Mouse (Mus musculus) thymus, postnatal 0 days (tissue): Measurements from ENCODE around the gene Hhipl2. TPM values are rescaled to one million over a fixed set of nuclear protein-coding genes. Genes with fewer than 3 reads are reported as not detected.
"Not testable (repeated sequence)": the region's sequence is repeated elsewhere in the genome, so short reads cannot be mapped to it uniquely, and the experiment has no call there.

ENCODE experiments used
- DNase-seq: peaks from one replicate; pipeline ENCODE4 v3.0.0-alpha.2; 2015; ENCODE audit warnings: low spot score
- polyA plus RNA-seq: library from polyadenylated mRNA; unstranded; fragments of >200 nt; fragmentation: Nextera tagmentation; extraction: Ambion mirVana; gene quantifications from 2 replicates; pipeline ENCODE4 v1.2.1, GENCODE M21; 2015

Gene Hhipl2
- polyA plus RNA-seq: 1.4 and 1.9 TPM in 2 replicates

DNA sequence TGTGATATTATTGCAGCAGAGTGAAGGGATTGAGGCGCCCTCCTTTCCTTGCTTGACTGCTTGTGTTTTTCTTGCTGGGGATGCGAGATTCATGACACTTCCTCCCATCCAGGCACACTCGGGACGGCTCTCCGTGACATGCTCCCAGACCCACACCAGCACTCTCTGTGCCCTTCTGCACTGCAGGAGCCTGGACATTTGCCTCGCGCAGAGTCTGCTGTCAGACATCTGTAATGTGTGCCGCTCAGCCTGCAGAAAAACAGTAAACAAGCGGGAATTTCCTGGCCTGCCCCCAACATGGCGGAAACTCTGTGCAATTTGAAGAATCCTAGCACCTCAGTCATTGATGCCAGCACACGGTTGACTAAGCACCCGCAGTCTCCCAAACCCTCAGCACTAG lies at the start of gene Hhipl2:
Hhipl2 (plus strand) TSS at position 343 of the 400 bp plus-strand sequence.
- DNase-seq: no peak

DNA sequence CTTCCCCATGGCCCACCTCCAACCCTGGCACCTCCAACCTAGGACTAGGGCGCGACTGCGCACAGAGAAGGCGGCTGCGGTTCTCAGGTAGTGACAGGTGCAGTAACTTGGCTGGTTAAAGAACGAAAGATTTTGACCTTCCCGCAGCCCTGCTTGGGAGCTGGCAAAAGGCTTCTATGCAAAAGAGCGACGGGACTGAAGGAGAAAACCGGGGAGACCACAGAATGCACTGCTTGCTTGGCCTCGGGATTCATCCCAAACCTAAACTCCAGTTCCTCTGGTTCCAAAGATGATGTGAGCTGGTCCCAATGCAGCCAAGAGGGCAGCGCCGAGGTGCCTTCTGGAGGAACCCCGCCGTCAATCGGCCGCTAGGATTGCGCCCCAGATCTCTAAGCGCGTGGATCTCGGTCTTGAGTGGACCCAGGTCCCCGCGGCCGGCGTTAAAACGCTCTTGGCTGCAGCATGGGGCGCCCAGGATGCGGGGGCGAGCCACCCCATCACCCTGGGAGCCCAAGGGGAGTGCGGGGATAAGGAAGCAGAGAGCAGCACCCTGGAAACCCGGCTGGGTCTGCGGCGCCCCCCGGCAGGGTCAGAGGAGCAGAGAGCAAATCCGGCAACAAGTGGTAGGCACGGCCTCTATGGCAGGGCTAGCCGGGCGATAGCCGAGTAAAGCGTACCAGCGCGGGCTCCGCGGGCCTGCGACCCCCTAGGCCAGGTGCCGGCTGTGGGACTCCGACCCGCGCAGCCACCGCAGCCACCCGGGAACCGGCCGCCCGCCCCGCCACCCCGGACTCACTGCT lies 49.2 kb upstream of the Hhipl2 start:
- peak; percentile 39 for DNase-seq

DNA sequence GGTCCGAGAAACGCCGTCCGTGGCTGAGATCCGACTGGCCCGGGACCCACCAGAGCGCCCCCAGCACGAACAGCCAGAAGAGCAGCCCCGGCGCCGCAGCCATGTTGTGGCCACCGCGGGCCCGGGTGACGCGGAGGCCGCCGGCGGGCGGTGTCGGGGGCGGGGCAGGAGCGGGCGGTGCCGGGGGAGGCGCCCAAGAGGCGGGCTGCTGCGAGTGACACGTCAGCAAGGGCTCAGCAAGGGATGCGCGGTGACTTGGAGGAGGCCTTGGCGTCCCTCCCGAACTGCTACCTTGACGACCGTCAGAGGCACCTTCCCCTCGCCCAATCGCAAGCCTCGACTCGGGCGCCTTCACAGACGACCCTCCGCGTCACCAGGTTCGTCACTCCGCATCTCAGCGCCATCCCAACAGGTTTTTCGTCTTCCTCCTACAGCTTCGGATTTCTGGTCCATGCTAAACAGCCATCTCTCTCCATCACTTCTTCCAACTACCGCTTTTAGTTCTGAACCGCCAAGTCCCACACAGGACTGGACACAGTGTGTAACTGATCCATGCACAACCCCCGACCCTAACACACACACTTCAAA lies 48.5 kb upstream of the Hhipl2 start, which contains the start of gene Mia3:
Mia3 (minus strand) TSS at position 127 of the 588 bp plus-strand sequence.
- DNase-seq: peak; percentile 95

DNA sequence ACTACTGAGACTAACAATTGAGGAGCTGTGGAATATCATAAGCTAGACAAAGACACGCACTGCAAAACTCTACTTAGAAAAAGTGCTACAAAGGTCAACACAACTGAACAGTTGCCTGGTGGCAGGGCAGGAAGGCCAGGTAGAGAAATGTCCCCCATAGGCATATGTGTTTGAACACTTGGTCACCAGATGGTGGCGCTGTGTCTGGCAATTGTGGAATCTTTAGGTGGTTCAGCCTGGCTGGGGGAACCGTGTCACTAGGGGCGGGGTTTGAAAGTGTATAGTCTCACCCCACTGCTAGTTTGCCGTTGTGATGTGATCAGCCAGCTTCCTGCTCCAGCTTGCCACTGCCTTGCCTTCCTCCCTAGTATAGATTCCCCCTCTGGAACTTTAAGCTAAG lies 43.3 kb upstream of the Hhipl2 start:
- DNase-seq: no peak

DNA sequence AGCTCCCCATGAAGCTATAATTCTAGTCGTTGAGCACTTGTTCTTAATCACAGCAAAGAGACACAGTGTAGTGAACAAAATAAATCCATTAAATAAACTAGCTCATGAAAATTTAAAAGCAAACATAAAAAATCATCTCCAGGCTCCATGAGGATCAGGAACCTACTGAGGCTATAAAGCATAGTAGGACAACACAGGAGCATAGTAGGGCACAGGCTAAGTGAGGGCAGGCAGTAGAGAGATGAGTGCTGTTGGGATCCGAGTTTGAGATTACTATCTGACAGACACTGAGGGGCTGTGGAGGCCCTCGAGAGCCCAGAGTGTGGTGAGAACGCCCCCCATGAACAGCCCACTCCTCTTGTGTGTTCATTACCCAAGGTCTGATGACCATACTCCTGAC lies 41.0 kb upstream of the Hhipl2 start:
- DNase-seq: no peak

DNA sequence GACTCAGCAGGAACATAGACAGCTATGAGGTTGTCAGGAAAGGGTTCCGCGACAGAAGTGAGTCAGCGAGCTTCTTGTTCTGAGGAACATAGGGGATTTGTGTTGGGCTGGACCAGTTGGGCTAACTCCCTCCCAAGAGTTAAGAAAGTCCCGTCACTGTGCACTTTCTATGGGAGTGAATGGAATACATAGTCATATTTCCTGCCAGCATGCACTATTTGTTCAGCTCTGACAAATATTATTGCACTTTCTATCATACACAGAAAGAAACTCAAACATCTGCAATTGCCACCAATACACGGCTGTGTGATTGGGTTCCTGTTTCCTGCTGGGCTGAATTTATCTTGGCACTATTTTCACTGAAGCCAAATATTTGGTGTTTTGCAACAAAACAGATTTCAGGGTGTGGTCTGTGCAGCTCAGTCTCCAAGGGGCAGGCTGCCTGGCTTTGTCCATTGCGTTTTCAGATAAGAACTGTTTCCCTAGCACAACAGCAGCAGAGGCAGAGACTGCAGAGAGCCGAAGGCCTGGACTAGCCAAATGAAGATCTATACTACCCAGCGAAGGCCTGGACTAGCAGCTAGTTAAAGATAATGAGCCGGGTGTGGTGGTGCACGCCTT lies 39.6 kb upstream of the Hhipl2 start:
- DNase-seq: no peak

DNA sequence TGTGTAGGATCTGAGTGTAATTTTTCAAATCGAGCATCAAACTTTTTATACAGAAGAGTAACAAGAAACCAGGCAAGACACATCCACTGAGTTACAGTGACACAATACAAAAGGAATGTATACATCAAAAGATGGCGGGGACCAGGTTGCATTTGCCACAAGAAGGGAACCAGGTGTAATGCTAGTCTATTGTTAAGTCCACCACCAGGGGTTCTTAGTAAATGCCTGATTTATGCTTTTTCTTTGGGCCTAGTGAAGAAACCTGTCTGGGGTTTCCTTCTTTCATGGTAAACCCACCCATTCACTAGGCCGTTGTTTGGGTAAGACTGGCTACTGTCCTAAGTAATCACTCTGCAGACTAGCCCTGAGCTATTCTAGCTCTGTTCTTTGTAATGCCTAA lies 38.6 kb upstream of the Hhipl2 start:
- not testable (repeated sequence) for DNase-seq

DNA sequence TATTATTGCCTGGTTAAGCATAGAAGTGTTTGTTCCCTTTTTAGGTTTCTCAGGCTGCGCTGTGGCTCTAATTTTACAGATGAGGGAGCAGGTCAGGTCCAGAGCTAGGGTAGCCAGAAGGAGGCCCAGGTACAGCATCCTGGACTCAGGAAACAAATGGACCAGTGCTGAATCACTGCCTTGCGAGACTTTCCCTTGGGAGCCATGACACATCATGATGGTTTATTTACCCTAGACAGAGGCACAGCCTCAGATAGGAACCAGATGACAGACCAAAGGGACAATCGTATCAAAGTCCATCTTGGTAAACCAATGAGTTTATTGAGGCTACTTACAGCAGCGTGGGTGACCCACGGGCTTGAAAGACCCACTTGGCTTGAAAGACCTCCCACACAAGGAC lies 36.2 kb upstream of the Hhipl2 start:
- no peak for DNase-seq

DNA sequence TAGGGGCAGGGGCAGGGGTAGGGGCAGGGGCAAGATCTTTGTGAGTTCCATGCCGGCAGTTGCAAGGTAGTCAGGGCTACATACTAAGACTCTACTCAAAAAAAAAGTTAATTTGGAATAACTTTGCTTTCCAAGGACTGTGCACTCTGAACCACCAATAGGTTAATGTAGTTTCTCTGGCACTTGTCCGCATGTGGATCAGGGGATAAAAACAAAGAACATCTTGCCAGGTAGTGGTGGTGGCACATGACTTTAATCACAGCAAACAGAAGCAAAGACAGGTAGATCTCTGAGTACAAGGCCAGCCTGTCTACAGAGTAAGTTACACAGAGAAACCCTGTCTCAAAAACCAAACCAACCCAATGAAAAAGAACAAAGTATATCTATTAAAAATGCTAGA lies 35.4 kb upstream of the Hhipl2 start:
- no peak for DNase-seq

DNA sequence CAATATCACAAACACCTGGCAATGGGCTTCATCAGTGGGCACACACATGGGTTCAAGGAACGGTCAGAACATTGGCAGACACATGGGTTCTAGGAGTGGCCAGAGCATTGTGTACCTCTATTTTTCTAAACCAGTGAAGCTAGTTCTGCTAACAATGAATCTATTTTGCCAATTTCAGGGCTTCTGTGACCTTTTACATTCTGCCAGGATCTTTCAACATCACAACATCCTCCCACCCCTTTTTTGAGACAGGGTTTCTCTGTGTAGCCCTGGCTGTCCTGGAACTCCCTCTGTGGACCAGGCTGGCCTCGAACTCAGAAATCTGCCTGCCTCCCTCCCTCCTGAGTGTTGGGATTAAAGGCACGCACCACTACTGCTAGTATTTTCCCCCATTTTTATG lies 30.6 kb upstream of the Hhipl2 start:
- DNase-seq: not testable (repeated sequence)

DNA sequence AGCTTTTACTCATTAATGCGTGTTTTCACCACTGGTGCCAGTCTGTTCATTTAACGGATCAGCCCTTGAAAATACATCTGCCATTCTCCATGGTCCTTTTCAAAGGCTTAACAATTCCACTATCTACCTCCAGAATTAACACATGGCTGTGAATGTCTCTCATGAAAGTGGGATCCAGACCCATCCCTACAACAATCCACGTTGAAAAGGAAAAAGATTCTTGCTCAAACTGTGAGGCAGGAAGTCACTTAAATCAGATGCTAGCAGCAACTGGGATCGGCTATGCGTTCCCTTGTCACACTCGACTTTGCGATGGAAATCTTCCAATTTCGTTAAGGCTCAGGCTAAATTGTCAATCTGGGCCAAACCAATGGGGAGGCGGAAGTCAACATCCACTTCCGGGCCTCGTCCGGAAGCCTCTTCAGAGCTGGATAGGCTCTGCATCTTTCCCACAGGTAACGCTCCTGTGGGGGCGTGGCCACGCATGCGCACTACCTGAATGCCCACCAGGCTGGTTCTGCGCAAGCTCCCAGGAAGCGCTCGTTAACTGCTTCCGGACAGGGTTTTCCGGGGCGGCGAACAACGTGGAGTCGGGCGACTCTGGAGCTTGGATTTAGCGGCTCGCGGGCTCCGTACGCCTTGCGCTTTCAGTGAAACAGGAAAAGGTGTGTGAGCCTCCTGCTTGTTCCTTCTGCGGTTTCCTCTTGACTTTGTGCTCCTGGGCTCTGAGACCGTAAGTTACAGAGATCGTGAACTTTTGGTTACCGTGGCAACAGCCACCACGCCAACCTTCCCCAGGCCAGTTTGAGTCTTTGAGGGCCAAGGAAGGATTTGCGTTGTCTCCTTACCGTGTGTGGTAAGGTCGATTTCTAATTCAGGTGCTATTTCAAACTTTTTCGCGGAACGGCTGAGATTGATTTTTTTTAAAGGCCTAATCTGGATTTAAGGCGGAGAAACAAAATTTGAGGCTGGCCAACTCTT lies 29.3 kb upstream of the Hhipl2 start, which contains the start of gene Taf1a:
Taf1a (plus strand) TSS at position 556 of the 981 bp plus-strand sequence.
- DNase-seq: peak; percentile 96

DNA sequence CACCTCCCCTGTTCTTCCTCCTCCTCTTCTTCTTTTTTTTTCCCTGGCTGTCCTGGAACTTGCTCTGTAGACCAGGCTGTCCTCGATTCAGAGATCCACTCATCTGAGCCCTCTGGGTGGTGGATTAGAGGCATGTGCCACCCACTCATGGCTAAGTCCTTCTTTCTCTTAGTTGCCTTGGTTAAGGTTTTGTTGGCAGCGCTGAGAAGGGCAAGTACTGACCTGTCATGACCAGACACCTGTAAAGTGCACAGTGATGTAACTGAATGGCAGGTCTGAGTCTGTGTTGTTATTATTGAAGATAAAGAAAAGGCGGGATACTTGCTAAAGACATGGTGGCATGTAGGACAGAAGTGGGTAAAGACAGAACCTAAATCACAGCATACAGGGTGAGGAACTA lies 14.6 kb upstream of the Hhipl2 start:
- DNase-seq: no peak

DNA sequence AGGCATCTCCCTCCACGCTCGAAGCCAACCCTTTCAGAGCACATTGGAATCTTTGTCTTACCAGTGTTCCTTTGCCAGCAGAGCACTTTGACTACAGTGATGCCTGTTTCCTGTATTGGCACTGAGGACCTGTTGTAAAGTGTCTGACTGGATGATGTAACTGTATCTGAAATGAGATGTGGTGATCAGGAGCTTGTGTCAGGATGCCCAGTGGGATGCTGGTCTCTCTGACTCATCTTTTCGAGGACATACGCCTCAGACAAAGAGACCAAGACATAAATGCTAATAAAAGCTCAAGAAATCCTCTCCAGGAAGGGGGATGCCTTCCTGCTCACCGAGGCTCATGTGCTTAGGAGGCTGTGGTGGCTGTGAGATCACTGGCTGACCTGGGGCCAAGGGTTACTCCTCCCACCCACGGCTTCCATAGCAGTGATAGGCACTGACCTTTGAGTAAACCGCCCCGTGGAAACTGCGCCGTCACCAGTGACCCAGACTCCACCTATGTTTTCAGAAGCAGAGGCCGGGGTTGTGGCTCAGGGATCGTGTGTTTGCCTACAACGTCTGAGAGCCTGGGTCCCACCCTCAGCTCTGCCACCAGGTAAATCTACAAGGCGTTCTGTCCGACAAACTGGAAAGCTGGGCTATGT lies 3.8 kb upstream of the Hhipl2 start:
- DNase-seq: no peak

DNA sequence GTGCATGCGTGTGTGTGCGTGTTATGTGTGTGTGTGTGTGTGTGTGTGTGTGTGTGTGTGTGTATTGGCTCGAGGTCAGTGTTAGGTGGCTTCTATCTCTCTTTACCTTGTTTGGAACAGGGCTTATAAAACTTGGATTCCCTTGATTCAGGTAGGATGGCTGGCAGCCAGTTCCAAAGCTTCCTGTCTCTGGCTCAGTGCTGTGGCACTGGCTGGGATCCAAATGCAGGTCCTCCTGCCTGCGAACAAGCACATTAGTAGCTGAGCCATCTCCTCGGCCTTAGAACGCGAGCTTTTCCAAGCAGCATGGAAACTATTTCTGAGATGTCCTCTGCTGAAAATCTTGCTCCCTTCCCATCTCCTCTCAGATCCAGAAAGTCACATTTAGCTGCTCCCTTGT lies 1.7 kb downstream of the Hhipl2 start:
- DNase-seq: no peak

DNA sequence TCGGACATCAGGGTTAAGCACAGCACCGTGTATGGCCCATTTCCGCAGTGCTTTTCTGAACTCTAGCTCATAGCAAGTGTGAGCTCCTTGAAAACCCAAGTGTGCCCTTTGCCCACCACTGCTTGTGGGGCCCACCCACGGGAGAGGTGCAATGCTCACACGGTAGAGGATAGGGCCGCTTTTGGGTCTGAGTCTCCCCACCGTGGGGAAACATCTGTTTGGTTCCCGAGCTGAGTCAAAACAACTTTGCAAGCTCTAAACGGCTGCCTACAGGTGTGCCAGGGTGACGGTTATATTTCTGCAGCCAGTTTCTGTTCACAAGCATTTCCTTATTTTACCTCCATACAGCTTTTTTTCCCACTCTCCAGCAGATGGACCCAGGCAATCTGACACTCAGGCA lies 2.3 kb downstream of the Hhipl2 start:
- peak; percentile 91 for DNase-seq

DNA sequence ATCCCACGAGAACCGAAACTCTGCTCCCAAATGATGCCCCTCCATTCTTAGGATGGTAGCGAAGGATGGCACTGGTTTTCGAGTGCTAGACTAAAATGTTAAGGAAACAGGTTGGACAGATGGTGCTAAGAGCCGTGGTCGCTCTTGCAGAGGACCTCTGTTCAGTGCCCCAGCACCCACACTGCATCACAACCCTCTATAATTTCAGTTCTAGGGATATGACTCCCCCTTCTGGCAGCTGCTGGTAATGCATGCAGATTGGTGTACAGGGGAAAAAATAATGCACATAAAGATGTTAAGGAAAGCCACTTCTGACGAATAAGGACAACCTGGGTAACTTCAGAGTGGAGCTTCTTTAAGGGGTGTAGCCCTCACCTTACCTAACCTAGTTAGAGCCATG lies 6.1 kb downstream of the Hhipl2 start:
- no peak for DNase-seq

DNA sequence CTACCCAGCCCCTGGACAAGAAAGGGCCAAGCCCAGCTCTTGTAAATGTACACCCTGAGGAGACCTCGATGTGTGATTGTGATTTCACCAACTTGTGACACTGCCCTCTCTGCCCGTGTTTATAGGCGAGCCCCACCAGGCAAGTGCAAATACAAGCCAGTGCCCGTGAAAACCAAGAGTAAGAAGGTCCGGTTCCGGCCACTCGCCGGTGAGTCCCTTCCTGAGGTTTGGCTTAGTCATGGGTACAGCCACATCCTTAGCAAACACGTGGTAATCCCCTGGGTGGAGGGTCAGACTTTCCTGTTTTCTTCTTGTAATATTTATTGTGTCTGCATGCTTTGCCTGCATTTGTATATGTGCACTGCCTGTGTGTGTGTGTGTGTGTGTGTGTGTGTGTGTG lies 16.9 kb downstream of the Hhipl2 start:
- no peak for DNase-seq

DNA sequence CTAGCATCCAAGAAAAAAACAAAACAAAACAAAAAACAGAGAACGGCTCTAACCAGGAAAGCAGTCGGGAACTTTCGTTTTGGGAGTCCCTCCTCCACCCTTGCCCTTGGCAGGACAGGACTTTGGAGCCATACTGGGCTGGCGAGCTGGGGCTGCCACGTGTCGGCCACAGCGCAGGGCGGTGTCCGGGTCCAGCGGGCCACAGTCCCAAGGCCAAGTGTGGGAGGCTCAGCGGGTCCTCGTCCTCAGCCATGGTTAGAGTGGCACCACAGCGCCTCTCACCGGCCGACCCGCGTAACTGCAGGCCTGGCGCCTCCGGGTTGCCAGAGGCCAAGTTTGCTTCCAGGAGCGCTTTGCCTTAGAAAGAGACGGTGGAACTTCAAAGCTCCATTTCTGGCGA lies 21.0 kb downstream of the Hhipl2 start:
- peak; percentile 68 for DNase-seq

DNA sequence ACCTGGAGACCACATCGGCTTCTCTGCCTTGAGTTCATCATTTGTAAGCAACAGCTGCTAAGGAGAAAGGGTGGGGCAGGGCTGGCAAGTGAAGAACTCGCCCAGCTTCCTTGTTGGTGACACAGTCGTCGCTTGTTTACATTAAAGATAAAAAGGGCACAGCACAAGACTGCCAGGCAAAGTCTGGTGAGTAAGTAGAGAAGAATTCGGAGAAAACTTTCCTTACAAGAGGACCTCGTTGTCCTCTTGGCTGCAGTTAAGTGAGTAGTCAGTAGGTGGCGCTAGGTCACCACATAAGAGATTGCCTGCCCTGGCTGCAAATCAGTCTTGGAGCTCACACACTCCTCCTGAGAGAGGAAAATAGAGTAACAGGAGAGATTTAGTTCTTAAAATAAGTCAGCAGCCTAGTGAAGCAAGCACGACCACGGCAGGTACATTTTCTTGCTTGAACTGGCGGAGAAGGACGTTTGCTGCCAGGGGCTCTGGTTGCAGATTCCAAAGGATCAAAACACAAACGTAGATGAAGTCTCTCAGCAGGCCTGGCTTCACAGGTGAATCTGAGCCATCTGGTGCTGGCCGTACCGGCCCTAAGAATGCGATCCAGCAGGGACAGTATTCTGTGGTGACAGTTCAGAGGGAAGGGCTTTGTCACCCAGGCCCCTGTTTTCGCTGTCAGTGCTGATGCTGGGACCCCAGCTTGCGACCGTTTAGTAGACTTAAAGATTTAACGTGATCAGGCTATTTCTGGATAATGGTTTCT lies 24.2 kb downstream of the Hhipl2 start:
- DNase-seq: peak; percentile 90

DNA sequence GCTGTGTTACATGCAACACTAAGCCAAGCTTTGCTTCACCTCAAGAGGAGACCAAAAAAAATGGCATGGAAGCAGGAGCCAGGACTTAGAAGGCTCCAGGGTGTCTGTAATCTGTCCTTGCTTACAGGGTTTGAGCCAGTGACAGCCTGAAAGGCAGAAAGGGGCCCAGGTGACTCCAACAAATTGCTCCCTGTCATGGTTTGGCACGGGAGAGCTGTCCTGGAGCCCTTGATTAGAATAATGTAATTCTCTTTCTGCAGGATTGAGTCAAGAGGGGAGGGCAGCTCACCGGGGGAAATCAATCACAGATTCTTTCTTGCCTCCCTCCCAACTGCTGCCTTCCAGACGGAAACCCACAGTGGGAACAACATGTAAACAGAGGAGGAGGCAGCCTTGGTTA lies 35.1 kb downstream of the Hhipl2 start:
- no peak for DNase-seq
